Mouse (Mus musculus): ENCODE results near the gene Rpa1. TPM values are rescaled to one million over a fixed set of nuclear protein-coding genes. Genes with fewer than 3 reads are reported as not detected.
"Not testable (repeated sequence)": the region's sequence is repeated elsewhere in the genome, so short reads cannot be mapped to it uniquely, and the experiment has no call there.

Rpa1 gene
- polyA plus RNA-seq, 1 experiment from 2014 or later: 37.9 TPM

DNA sequence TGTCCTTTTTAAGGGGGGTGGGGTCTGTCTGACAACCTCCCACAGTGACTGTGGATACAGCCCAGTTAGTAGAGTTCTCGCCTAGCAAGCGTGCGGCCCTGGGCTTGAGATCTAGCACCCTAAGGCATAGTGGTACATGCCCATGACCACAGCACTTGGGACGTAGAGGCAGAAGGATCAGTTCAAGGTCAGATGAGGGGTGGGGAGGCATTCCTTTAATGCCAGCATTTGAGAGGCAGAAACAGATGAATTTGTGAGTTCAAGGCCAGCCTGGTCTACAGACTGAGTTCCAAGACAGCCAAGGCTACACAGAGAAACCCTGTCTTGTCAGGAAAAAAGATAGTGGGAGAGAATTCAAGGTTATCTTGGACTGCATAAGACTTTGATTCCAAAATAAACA, 61.3 kb downstream of the Rpa1 start:
- H3K4me3 ChIP-seq (ENCODE audit: inconsistent target): no peak overlapping the region
- no peaks in the 10 kb centered on the region for H3K79me2 ChIP-seq (ENCODE audit: inconsistent target)
- whole genome bisulfite sequencing (ENCODE audit: missing documents): 98% methylated on average over 4 of the region's 4 CpGs
- no peaks in the 10 kb centered on the region for H3K36me3 ChIP-seq (ENCODE audit: inconsistent target)
- no peak overlapping the region for H3K27ac ChIP-seq

DNA sequence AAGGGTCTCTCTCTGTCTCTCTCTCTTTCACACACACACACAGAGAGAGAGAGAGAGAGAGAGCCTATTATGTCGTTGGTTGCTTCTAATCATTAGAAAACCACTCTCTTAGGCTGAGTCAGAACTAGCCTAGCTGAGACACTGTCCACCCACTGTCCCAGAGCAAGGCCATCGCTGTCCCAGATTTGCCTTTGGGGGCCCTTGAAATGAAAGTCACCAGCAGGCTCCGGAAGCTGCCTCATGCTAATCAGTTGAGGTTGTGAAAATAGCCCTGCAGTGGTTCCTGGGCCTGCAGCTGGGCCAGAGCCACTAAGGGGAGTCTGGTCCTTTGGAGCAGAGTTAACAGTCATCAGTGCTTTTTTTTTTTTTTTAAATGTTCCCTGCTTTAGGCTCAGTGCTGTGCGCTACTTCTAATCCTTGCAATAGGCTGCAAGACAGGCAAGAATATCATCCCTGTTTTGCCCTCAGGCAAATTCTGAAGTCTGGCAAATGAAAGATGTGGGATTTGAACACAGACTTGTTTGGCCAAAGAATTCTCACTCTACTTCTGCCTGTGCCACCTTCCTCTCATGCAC, 62.1 kb downstream of the Rpa1 start:
- no peak overlapping the region for H3K4me3 ChIP-seq (ENCODE audit: inconsistent target)
- H3K27ac ChIP-seq: no peak overlapping the region
- WGBS (ENCODE audit: missing documents): 77% methylated on average over 4 of the region's 4 CpGs
- H3K79me2 ChIP-seq (ENCODE audit: inconsistent target): no peaks in the 10 kb centered on the region
- H3K36me3 ChIP-seq (ENCODE audit: inconsistent target): no peaks in the 10 kb centered on the region

DNA sequence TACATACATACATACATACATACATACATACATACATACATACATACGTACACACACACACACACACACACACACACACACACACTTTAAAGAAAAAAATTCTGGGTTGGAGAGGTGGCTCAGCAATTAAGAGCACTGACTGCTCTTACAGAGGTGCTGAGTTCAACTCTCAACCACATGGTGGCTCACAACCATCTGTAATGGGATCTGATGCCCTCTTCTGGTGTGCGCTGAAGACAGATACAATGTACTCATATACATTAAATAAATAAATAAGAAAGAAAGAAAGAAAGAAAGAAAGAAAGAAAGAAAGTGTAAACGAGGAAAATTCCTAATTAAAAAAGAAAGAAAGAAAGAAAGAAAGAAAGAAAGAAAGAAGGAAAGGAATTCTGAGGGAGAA, 64.3 kb downstream of the Rpa1 start:
- not testable (repeated sequence) for H3K4me3 ChIP-seq (ENCODE audit: inconsistent target); H3K27ac ChIP-seq; H3K36me3 ChIP-seq (ENCODE audit: inconsistent target); H3K79me2 ChIP-seq (ENCODE audit: inconsistent target)
- WGBS (ENCODE audit: missing documents): 56% methylated on average over 2 of the region's 3 CpGs

GRCm38 (mm10) chr11:75282496-75283120, 65.5 kb downstream of the Rpa1 start:
- no peak overlapping the region for H3K4me3 ChIP-seq (ENCODE audit: inconsistent target)

GRCm38 (mm10) chr11:75281380-75282256, 66.5 kb downstream of the Rpa1 start:
- Histone ChIP-seq H3K36me3 (ENCODE audit: inconsistent target) (no peaks in the 10 kb centered on the region), H3K27ac (no peak overlapping the region), H3K79me2 (ENCODE audit: inconsistent target) (no peaks in the 10 kb centered on the region), H3K4me3 (ENCODE audit: inconsistent target) (no peak overlapping the region)
- 61% methylated on average over 27 of the region's 29 CpGs for WGBS (ENCODE audit: missing documents)

More at GRCm38 (mm10) chr11:75282496-75283120, 65.5 kb downstream of the Rpa1 start:
- no peaks in the 10 kb centered on the region for H3K36me3 ChIP-seq (ENCODE audit: inconsistent target)
- no peaks in the 10 kb centered on the region for H3K79me2 ChIP-seq (ENCODE audit: inconsistent target)
- H3K27ac ChIP-seq: no peak overlapping the region
- 33% methylated on average over 13 of the region's 13 CpGs for whole genome bisulfite sequencing (ENCODE audit: missing documents)

DNA sequence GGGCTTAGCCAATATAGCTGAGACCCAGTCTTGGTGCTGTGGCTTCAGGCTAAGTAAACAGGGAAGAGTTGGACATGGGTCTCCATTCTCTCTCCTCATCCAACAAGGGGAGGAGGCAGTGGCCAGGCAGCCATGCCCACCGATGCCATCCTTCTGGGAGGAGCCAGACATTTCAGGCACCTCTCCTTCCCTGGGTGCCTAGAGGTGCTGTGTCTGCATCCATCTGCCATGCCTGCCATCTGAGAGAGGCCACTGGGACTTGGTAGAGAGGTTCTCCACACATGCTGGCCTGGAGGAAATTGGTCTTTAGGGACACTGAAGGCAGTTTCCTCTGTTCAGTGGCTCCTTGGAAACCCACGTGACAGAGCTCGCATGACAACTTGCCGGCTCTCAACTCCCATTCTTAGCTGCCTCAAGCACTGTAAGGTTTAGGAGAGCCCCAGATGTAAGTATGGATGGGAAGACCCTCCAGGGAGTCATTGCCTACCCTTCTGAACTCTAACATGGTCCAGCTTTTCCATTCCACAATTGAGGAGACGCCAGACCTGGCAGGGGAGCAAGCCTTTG, 67.6 kb downstream of the Rpa1 start:
- Histone ChIP-seq H3K79me2 (ENCODE audit: inconsistent target) (no peaks in the 10 kb centered on the region), H3K27ac (no peak overlapping the region), H3K36me3 (ENCODE audit: inconsistent target) (no peaks in the 10 kb centered on the region), H3K4me3 (ENCODE audit: inconsistent target) (no peak overlapping the region)
- WGBS (ENCODE audit: missing documents): 90% methylated on average over 5 of the region's 5 CpGs

GRCm38 (mm10) chr11:75280066-75280410, 68.1 kb downstream of the Rpa1 start:
- Histone ChIP-seq H3K4me3 (ENCODE audit: inconsistent target) (no peak overlapping the region), H3K79me2 (ENCODE audit: inconsistent target) (no peaks in the 10 kb centered on the region), H3K27ac (no peak overlapping the region), H3K36me3 (ENCODE audit: inconsistent target) (no peaks in the 10 kb centered on the region)
- 86% methylated on average over 1 of the region's 5 CpGs for WGBS (ENCODE audit: missing documents)

GRCm38 (mm10) chr11:75279342-75280065, 68.6 kb downstream of the Rpa1 start:
- 12% methylated on average over 16 of the region's 16 CpGs for WGBS (ENCODE audit: missing documents)
- Histone ChIP-seq H3K4me3 (ENCODE audit: inconsistent target) (peak overlapping the region; percentile 4; the same call in 1 of the 2 replicates), H3K27ac (no peak overlapping the region), H3K36me3 (ENCODE audit: inconsistent target) (no peaks in the 10 kb centered on the region), H3K79me2 (ENCODE audit: inconsistent target) (no peaks in the 10 kb centered on the region)

GRCm38 (mm10) chr11:75279013-75279341, 69.1 kb downstream of the Rpa1 start:
- H3K4me3 ChIP-seq (ENCODE audit: inconsistent target): no peak overlapping the region
- WGBS (ENCODE audit: missing documents): 67% methylated on average over 4 of the region's 4 CpGs

DNA sequence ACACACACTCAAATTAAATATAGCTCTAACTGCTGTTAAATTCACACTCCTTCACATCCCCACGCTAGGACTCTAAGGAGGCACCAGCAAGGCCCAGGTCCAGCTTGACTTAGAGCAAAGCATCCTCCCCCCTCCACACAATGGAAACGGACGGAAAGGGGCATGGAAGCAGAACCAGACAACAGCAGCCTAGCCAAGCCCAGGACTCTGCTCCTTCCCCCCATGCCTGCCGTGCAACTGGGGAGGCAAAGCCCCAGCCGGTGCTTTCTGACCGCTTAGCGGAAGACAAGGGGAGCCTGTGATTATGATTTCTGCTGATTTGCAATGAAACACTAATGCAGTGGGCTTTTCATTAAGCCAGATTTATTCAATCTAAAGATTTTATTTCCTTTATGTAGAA, 70.0 kb downstream of the Rpa1 start:
- no peak overlapping the region for H3K27ac ChIP-seq
- no peak overlapping the region for H3K4me3 ChIP-seq (ENCODE audit: inconsistent target)
- H3K36me3 ChIP-seq (ENCODE audit: inconsistent target): no peaks in the 10 kb centered on the region
- WGBS (ENCODE audit: missing documents): 91% methylated on average over 3 of the region's 7 CpGs
- no peaks in the 10 kb centered on the region for H3K79me2 ChIP-seq (ENCODE audit: inconsistent target)

More at GRCm38 (mm10) chr11:75279013-75279341, 69.1 kb downstream of the Rpa1 start:
- Histone ChIP-seq H3K79me2 (ENCODE audit: inconsistent target) (no peaks in the 10 kb centered on the region), H3K27ac (no peak overlapping the region), H3K36me3 (ENCODE audit: inconsistent target) (no peaks in the 10 kb centered on the region)

GRCm38 (mm10) chr11:75275035-75275434, 73.1 kb downstream of the Rpa1 start:
- whole genome bisulfite sequencing (ENCODE audit: missing documents): 96% methylated on average over 6 of the region's 6 CpGs
- Histone ChIP-seq H3K4me3 (ENCODE audit: inconsistent target) (no peak overlapping the region), H3K36me3 (ENCODE audit: inconsistent target) (no peaks in the 10 kb centered on the region), H3K79me2 (ENCODE audit: inconsistent target) (no peaks in the 10 kb centered on the region), H3K27ac (no peak overlapping the region)

DNA sequence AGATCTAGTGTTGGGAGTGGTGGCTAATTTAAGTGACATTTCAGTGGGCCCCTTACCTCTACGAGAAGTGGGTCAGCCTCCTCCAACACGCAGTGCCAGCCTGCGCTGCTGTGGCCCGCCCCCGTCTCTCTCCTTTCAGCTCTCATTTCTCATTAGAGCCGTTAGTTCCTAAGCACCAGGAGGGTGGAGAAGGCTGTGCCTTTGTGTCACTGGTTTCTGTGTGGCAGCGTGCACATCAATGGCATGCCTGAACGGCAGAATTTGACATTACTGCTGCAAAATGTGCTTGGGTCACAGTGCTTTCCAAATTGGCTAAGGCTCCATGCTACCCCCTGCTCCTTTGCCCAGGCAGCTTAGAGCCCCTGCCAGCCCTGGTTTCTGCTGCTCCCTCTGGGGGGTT, 74.7 kb downstream of the Rpa1 start:
- H3K4me3 ChIP-seq (ENCODE audit: inconsistent target): no peak overlapping the region
- H3K36me3 ChIP-seq (ENCODE audit: inconsistent target): no peaks in the 10 kb centered on the region
- H3K27ac ChIP-seq: no peak overlapping the region
- WGBS (ENCODE audit: missing documents): 53% methylated on average over 8 of the region's 8 CpGs
- H3K79me2 ChIP-seq (ENCODE audit: inconsistent target): no peaks in the 10 kb centered on the region

- no peak overlapping the region for H3K4me3 ChIP-seq (ENCODE audit: inconsistent target)
- WGBS (ENCODE audit: missing documents): 82% methylated on average over 7 of the region's 7 CpGs
- no peak overlapping the region for H3K27ac ChIP-seq
- no peaks in the 10 kb centered on the region for H3K36me3 ChIP-seq (ENCODE audit: inconsistent target)
- no peaks in the 10 kb centered on the region for H3K79me2 ChIP-seq (ENCODE audit: inconsistent target)
These were observed 77.1 kb downstream of the Rpa1 start for GRCm38 (mm10) chr11:75270985-75271434.

DNA sequence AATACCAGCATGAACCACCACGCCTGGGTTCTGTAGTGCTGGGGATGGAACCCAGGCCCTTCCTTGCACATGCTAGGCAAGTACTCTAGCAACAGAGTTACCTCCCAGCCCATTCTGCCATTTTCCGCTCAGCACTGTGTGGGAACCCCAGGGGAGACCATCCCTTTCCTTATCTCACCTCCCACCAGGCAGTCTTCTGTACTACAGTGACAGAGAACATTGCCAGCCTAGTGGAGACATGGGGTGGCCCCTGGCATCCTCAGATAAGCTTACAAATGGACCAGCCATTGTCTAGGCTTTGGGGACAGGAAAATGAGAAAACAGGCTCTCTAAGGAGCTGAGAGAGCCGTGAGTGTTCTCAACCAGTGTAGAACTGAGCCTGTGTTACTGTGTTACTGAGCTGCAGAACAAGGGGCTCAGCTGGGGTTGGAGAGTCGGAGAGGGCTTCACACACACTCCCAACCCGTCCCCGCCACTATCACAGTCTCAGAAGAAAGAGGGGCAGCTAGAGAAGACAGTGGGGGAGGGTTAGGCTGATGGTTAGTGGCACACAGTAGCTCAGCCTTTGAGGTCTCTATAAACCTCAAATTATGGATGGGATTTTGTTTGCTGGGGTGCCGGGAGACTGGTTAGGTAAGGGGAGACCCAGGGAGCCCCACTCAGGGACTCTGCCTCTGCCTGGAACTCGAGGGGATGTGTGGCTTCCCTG, 77.7 kb downstream of the Rpa1 start:
- no peaks in the 10 kb centered on the region for H3K79me2 ChIP-seq (ENCODE audit: inconsistent target)
- H3K27ac ChIP-seq: no peak overlapping the region
- H3K36me3 ChIP-seq (ENCODE audit: inconsistent target): no peaks in the 10 kb centered on the region
- 87% methylated on average over 8 of the region's 8 CpGs for WGBS (ENCODE audit: missing documents)
- H3K4me3 ChIP-seq (ENCODE audit: inconsistent target): no peak overlapping the region
